Mouse (Mus musculus): Measurements from ENCODE around the gene Iqcb1. TPM values are rescaled to one million over a fixed set of nuclear protein-coding genes. Genes with fewer than 3 reads are reported as not detected.

The Iqcb1 gene
- polyA plus RNA-seq, 1 experiment from 2014 or later = 61.5 TPM

DNA sequence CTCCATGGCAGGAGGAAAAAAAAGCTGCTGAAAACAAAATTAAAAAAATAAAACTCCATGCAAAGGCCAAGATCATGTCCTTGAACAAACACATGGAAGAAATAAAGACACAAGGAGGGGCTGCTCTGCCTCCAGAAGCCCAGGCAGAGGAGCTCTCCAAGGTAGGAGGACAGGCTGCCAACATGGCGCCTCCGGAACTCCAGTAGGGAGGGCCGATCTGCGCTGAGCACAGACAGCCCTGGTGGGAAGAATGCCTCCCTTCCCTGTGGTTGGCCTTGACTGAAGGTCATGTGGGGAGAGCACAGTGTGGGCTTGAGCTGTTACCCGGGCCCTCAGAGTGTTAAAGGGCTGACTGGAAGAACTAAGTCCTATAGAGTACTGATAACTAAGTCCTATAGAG, 59.4 kb downstream of the Iqcb1 start:
- Histone ChIP-seq H3K36me3 (replicated peaks; ENCODE audit: control insufficient read depth, insufficient read depth) (peaks cover 57% of the 10 kb centered on the region), H3K9ac (no peak overlapping the region), H3K4me2 (replicated peaks) (no peak overlapping the region), H3K4me1 (replicated peaks; ENCODE audit: control insufficient read depth, insufficient read depth, low read length) (no peaks in the 10 kb centered on the region), H3K27ac (no peak overlapping the region), H3K9me3 (ENCODE audit: control insufficient read depth, low read length) (no peaks in the 10 kb centered on the region), H3K4me3 (replicated peaks; ENCODE audit: low read length) (no peak overlapping the region), H3K27me3 (ENCODE audit: control insufficient read depth, insufficient read depth, low read length) (no peaks in the 10 kb centered on the region)
- ATAC-seq (ENCODE audit: low FRiP score) = no peak
- no peak for DNase-seq (ENCODE audit: low spot score)
- 88% methylated on average over 5 of the region's 5 CpGs for WGBS

DNA sequence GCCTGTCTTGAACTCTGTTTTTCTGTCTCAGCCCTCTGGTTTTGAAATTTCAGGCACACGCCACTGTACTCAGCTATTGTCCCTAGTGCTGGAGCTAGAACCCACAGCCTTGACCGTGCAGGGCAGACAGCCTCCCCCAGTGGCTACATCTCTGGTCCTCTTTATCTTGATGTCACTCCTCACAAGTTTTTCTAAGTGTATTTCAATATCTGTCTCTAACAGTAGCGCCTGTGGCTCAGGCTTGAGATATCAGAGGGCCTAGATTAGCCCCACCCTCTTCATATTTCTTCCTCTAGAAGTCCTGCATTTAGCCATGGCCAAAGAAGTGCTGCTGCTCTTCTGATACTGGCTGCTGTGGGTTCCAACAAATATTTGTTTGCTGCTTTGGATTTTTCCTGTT, 62.4 kb downstream of the Iqcb1 start:
- no peaks in the 10 kb centered on the region for H3K9me3 ChIP-seq (ENCODE audit: control insufficient read depth, low read length)
- peaks cover 85% of the 10 kb centered on the region for H3K36me3 ChIP-seq (replicated peaks; ENCODE audit: control insufficient read depth, insufficient read depth)
- WGBS = 93% methylated on average over 3 of the region's 3 CpGs

DNA sequence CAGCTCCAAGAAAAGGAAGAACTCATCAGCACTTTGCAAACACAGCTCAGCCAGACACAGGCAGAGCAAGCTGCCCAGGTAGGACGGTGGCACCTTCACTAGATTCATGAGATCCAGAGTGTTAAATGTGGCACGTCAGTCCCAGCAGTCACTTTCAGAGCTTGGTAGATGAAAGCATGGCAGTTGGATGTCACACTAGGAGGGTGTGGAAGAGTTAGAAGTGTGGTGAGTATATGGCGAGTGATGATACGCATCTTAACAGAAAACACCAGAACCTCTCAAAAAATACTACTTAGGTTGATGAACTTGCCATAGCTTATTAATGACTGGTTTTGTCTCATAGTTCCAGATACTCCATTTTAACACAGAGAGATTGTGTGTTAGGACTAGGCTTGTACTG, 63.2 kb downstream of the Iqcb1 start:
- 96% methylated on average over 4 of the region's 4 CpGs for WGBS
- Histone ChIP-seq H3K27me3 (ENCODE audit: control insufficient read depth, insufficient read depth, low read length) (no peaks in the 10 kb centered on the region), H3K9me3 (ENCODE audit: control insufficient read depth, low read length) (no peaks in the 10 kb centered on the region), H3K4me1 (replicated peaks; ENCODE audit: control insufficient read depth, insufficient read depth, low read length) (no peaks in the 10 kb centered on the region), H3K36me3 (replicated peaks; ENCODE audit: control insufficient read depth, insufficient read depth) (peaks cover 93% of the 10 kb centered on the region), H3K4me3 (replicated peaks; ENCODE audit: low read length) (no peak overlapping the region), H3K27ac (no peak overlapping the region), H3K9ac (no peak overlapping the region), H3K4me2 (replicated peaks) (no peak overlapping the region)
- ATAC-seq (ENCODE audit: low FRiP score) = no peak
- DNase-seq (ENCODE audit: low spot score) = no peak

More for the DNA sequence above, 62.4 kb downstream of the Iqcb1 start:
- H3K4me1 ChIP-seq (replicated peaks; ENCODE audit: control insufficient read depth, insufficient read depth, low read length) = no peaks in the 10 kb centered on the region
- no peak overlapping the region for H3K4me3 ChIP-seq (replicated peaks; ENCODE audit: low read length)
- DNase-seq (ENCODE audit: low spot score) (no peak), ATAC-seq (ENCODE audit: low FRiP score) (no peak)
- H3K9ac ChIP-seq = no peak overlapping the region
- H3K27ac ChIP-seq = no peak overlapping the region
- no peaks in the 10 kb centered on the region for H3K27me3 ChIP-seq (ENCODE audit: control insufficient read depth, insufficient read depth, low read length)
- no peak overlapping the region for H3K4me2 ChIP-seq (replicated peaks)

DNA sequence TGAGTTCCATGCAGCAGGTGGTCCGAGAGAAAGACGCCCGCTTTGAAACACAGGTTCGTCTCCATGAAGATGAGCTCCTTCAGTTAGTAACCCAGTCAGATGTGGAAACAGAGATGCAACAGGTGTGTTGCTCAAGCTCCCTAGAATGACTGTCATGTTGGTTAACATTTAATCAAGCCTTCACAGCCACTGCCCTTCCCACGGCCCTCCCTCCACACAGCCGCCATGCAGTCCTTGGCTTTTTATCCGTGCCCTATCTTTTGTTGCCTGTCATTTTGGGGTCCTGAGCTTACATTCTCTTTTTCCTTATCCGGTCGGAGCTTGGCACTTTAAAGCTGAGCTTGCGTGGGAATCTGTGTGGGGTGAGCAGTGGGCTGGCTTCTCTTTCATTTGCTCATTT, 65.1 kb downstream of the Iqcb1 start:
- DNase-seq (ENCODE audit: low spot score) = no peak
- Histone ChIP-seq H3K27ac (no peak overlapping the region), H3K4me2 (replicated peaks) (no peak overlapping the region), H3K4me3 (replicated peaks; ENCODE audit: low read length) (no peak overlapping the region), H3K36me3 (replicated peaks; ENCODE audit: control insufficient read depth, insufficient read depth) (peaks cover 94% of the 10 kb centered on the region), H3K9ac (no peak overlapping the region), H3K27me3 (ENCODE audit: control insufficient read depth, insufficient read depth, low read length) (no peaks in the 10 kb centered on the region), H3K9me3 (ENCODE audit: control insufficient read depth, low read length) (no peaks in the 10 kb centered on the region), H3K4me1 (replicated peaks; ENCODE audit: control insufficient read depth, insufficient read depth, low read length) (no peaks in the 10 kb centered on the region)
- ATAC-seq (ENCODE audit: low FRiP score) = no peak
- 88% methylated on average over 10 of the region's 10 CpGs for WGBS

DNA sequence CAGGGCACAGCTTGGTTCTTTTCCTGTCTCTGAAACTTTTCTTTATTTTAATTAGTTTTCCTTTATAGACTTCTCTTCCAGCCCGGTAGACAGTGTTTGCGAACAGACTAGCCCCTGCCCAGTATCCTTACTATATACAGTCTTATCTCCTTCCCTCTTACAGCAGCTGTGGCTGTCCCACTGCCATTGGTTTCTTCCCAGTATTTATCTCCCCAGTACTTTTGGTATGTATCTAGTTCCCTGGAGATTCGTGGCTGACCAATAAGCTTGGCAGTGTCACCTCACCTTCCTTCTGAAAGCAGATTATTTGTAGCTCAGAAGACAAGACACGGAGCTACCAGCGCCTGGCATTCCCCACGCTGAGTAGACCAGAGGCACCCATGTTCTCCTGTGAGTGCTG, 68.5 kb downstream of the Iqcb1 start:
- ATAC-seq (ENCODE audit: low FRiP score) (no peak), DNase-seq (ENCODE audit: low spot score) (no peak)
- H3K27ac ChIP-seq = no peak overlapping the region
- WGBS = 98% methylated on average over 6 of the region's 6 CpGs
- no peaks in the 10 kb centered on the region for H3K4me1 ChIP-seq (replicated peaks; ENCODE audit: control insufficient read depth, insufficient read depth, low read length)
- no peaks in the 10 kb centered on the region for H3K9me3 ChIP-seq (ENCODE audit: control insufficient read depth, low read length)
- H3K9ac ChIP-seq = no peak overlapping the region
- no peak overlapping the region for H3K4me2 ChIP-seq (replicated peaks)
- H3K4me3 ChIP-seq (replicated peaks; ENCODE audit: low read length) = no peak overlapping the region
- peaks cover 96% of the 10 kb centered on the region for H3K36me3 ChIP-seq (replicated peaks; ENCODE audit: control insufficient read depth, insufficient read depth)
- H3K27me3 ChIP-seq (ENCODE audit: control insufficient read depth, insufficient read depth, low read length) = no peaks in the 10 kb centered on the region

DNA sequence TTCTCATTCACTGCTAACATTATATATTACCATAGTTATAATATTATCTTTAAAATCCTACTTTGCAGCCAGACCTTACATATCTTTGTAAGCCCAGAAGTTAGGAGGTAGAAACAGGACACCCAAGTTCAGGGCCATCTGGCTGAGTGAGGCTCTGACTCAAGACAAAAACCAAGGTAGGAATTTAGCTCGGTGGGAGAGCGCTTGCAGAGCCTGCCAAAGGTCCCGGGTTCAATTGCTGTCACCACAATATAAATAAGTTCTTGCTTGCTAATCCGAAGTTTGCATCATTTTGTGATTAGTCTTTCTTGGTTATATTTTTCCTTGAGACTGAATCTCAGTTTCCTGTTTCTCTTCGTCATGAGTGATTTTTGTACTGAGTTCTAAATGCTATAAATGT, 75.0 kb downstream of the Iqcb1 start:
- H3K27ac ChIP-seq = no peak overlapping the region
- H3K36me3 ChIP-seq (replicated peaks; ENCODE audit: control insufficient read depth, insufficient read depth) = peaks cover 90% of the 10 kb centered on the region
- no peaks in the 10 kb centered on the region for H3K27me3 ChIP-seq (ENCODE audit: control insufficient read depth, insufficient read depth, low read length)
- ATAC-seq (ENCODE audit: low FRiP score) (no peak), DNase-seq (ENCODE audit: low spot score) (no peak)
- H3K4me3 ChIP-seq (replicated peaks; ENCODE audit: low read length) = no peak overlapping the region
- WGBS = 94% methylated on average over 5 of the region's 5 CpGs
- H3K4me1 ChIP-seq (replicated peaks; ENCODE audit: control insufficient read depth, insufficient read depth, low read length) = no peaks in the 10 kb centered on the region
- no peaks in the 10 kb centered on the region for H3K9me3 ChIP-seq (ENCODE audit: control insufficient read depth, low read length)
- H3K4me2 ChIP-seq (replicated peaks) = no peak overlapping the region
- H3K9ac ChIP-seq = no peak overlapping the region

DNA sequence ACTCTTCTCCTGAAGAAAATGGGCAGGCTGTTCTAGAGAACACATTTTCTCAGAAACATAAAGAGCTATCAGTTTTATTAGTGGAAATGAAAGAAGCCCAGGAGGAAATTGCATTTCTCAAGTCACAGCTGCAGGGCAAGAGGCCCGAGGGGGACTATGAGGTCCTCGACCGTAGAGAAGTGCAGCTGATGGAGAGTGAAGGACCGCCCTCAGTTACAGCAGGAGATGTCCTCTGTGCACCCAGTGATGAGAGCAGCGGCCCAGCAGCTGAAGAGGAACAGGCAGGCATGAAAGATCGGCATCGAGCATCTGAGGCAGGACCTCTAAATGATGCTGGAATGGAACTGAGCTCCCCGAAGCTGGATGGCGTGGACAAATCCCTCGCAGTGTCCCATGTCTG, 83.7 kb downstream of the Iqcb1 start:
- 91% methylated on average over 10 of the region's 10 CpGs for WGBS
- no peaks in the 10 kb centered on the region for H3K4me1 ChIP-seq (replicated peaks; ENCODE audit: control insufficient read depth, insufficient read depth, low read length)
- H3K4me3 ChIP-seq (replicated peaks; ENCODE audit: low read length) = no peak overlapping the region
- H3K9me3 ChIP-seq (ENCODE audit: control insufficient read depth, low read length) = no peaks in the 10 kb centered on the region
- no peak overlapping the region for H3K27ac ChIP-seq
- H3K36me3 ChIP-seq (replicated peaks; ENCODE audit: control insufficient read depth, insufficient read depth) = peaks cover 90% of the 10 kb centered on the region
- ATAC-seq (ENCODE audit: low FRiP score) (no peak), DNase-seq (ENCODE audit: low spot score) (no peak)
- H3K4me2 ChIP-seq (replicated peaks) = no peak overlapping the region
- no peak overlapping the region for H3K9ac ChIP-seq
- no peaks in the 10 kb centered on the region for H3K27me3 ChIP-seq (ENCODE audit: control insufficient read depth, insufficient read depth, low read length)

DNA sequence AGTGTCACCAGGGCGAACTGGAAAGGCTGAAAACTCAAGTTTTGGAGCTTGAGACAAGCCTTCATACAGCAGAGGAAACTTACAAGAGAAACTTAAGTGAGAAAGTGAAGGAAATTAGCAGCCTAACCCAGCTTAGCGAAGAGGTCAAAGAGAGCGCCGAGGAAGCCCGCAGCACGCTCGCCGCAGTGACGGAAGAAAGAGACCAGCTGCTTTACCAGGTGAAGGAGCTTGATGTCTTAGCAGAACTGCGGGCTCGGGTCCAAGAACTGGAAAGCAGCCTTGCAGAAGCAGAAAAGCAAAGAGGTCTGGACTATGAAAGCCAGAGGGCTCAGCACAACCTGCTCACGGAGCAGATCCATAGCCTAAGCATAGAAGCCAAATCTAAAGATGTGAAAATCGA, 84.1 kb downstream of the Iqcb1 start:
- Histone ChIP-seq H3K9me3 (ENCODE audit: control insufficient read depth, low read length) (no peaks in the 10 kb centered on the region), H3K27ac (no peak overlapping the region), H3K4me1 (replicated peaks; ENCODE audit: control insufficient read depth, insufficient read depth, low read length) (no peaks in the 10 kb centered on the region), H3K27me3 (ENCODE audit: control insufficient read depth, insufficient read depth, low read length) (no peaks in the 10 kb centered on the region), H3K9ac (no peak overlapping the region), H3K4me3 (replicated peaks; ENCODE audit: low read length) (no peak overlapping the region), H3K36me3 (replicated peaks; ENCODE audit: control insufficient read depth, insufficient read depth) (peaks cover 90% of the 10 kb centered on the region), H3K4me2 (replicated peaks) (no peak overlapping the region)
- no peak for DNase-seq (ENCODE audit: low spot score)
- ATAC-seq (ENCODE audit: low FRiP score) = no peak
- WGBS = 94% methylated on average over 13 of the region's 13 CpGs

DNA sequence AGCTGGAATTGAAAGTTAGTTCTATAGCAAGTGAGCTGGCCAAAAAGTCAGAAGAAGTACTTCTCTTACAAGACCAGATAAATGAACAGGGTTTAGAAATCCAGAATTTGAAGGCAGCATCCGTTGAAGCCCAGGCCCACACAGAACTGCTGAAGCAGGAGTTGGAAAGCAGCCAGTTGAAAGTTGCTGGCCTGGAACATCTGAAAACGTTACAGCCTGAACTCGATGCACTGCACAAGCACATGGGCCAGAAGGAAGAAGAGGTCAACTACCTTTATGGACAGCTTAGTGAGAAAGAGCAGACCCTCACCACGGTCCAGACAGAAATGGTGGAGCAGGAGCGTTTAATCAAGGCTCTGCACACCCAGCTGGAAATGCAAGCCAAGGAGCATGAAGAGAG, 86.0 kb downstream of the Iqcb1 start:
- H3K27ac ChIP-seq = no peak overlapping the region
- H3K4me1 ChIP-seq (replicated peaks; ENCODE audit: control insufficient read depth, insufficient read depth, low read length) = no peaks in the 10 kb centered on the region
- 89% methylated on average over 5 of the region's 5 CpGs for WGBS
- no peak overlapping the region for H3K4me3 ChIP-seq (replicated peaks; ENCODE audit: low read length)
- no peaks in the 10 kb centered on the region for H3K27me3 ChIP-seq (ENCODE audit: control insufficient read depth, insufficient read depth, low read length)
- H3K36me3 ChIP-seq (replicated peaks; ENCODE audit: control insufficient read depth, insufficient read depth) = peaks cover 91% of the 10 kb centered on the region
- ATAC-seq (ENCODE audit: low FRiP score) (no peak), DNase-seq (ENCODE audit: low spot score) (no peak)
- no peak overlapping the region for H3K9ac ChIP-seq
- H3K9me3 ChIP-seq (ENCODE audit: control insufficient read depth, low read length) = no peaks in the 10 kb centered on the region
- H3K4me2 ChIP-seq (replicated peaks) = no peak overlapping the region

DNA sequence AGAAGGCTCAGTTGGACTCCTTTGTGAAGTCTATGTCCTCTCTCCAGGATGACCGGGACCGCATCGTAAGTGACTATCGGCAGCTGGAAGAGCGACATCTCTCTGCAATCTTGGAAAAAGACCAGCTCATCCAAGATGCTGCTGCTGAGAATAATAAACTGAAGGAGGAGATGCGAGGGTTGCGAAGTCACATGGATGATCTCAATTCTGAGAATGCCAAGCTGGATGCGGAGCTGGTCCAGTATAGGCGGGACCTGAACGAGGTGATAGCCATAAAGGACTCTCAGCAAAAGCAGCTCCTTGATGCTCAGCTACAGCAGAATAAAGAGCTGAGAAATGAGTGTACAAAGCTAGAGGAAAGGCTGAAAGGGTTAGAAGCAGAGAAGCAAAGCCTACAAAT, 90.3 kb downstream of the Iqcb1 start:
- H3K4me3 ChIP-seq (replicated peaks; ENCODE audit: low read length) = no peak overlapping the region
- H3K9me3 ChIP-seq (ENCODE audit: control insufficient read depth, low read length) = no peaks in the 10 kb centered on the region
- H3K27ac ChIP-seq = no peak overlapping the region
- no peaks in the 10 kb centered on the region for H3K4me1 ChIP-seq (replicated peaks; ENCODE audit: control insufficient read depth, insufficient read depth, low read length)
- peaks cover 82% of the 10 kb centered on the region for H3K36me3 ChIP-seq (replicated peaks; ENCODE audit: control insufficient read depth, insufficient read depth)
- 90% methylated on average over 10 of the region's 10 CpGs for WGBS
- no peak overlapping the region for H3K9ac ChIP-seq
- H3K27me3 ChIP-seq (ENCODE audit: control insufficient read depth, insufficient read depth, low read length) = no peaks in the 10 kb centered on the region
- DNase-seq (ENCODE audit: low spot score) (no peak), ATAC-seq (ENCODE audit: low FRiP score) (no peak)
- H3K4me2 ChIP-seq (replicated peaks) = no peak overlapping the region
